Mouse (Mus musculus) small intestine, adult 2 months (tissue): ENCODE results near the gene Plekhm3. TPM values are rescaled to one million over a fixed set of nuclear protein-coding genes. Genes with fewer than 3 reads are reported as not detected.

ENCODE experiments used
- H3K27ac ChIP-seq: fragments of 200-500 bp; 2 replicates; pipeline ENCODE4 v1.5.1; 2012; ENCODE audit warnings: low read depth, low read length, control low read depth, inconsistent platforms; ENCODE audit not compliant: insufficient read depth
- H3K27me3 ChIP-seq: fragments of 200-500 bp; 2 replicates; pipeline ENCODE4 v1.6.1; 2012; ENCODE audit warnings: mild to moderate bottlenecking, moderate library complexity, low read length, inconsistent platforms; ENCODE audit not compliant: control insufficient read depth, insufficient read depth
- H3K36me3 ChIP-seq: fragments of 200-500 bp; 2 replicates; pipeline ENCODE4 v1.6.1; 2012; ENCODE audit warnings: mild to moderate bottlenecking, low read length, control low read depth, inconsistent platforms; ENCODE audit not compliant: control insufficient read depth, insufficient read depth
- H3K4me1 ChIP-seq: fragments of 200-500 bp; 2 replicates; pipeline ENCODE4 v1.6.1; 2012; ENCODE audit warnings: low read length, inconsistent platforms, mixed read lengths; ENCODE audit not compliant: control insufficient read depth, insufficient read depth, insufficient read length
- H3K4me3 ChIP-seq: fragments of 200-500 bp; 2 replicates; pipeline ENCODE4 v1.5.1; 2012; ENCODE audit warnings: low read depth, mild to moderate bottlenecking, control low read depth, inconsistent platforms, low read length, moderate library complexity
- CTCF ChIP-seq: fragments of 200-500 bp; IDR thresholded peaks from 2 replicates; pipeline ENCODE4 v1.5.1; 2012; ENCODE audit warnings: low read depth, mild to moderate bottlenecking, control low read depth, inconsistent platforms, low read length, moderate library complexity, mixed read lengths; ENCODE audit not compliant: insufficient replicate concordance, insufficient read length; ENCODE audit errors: extremely low read depth
- POLR2A ChIP-seq: fragments of 200-500 bp; IDR thresholded peaks from 2 replicates; pipeline ENCODE4 v1.6.1; 2012; ENCODE audit warnings: low read depth, mild to moderate bottlenecking, control low read depth, inconsistent platforms, low read length, moderate library complexity
- WGBS: fragments of 180-500 bp; shearing (Covaris S2); methylation state at CpG from one replicate; pipeline ENCODE4 v1.1.7; 2018; 5-methylcytosine and 5-hydroxymethylcytosine counted together
- polyA plus RNA-seq: library from polyadenylated mRNA; depleted of rRNA; stranded (reverse); fragments of >200 nt; gene quantifications from 2 replicates; pipeline ENCODE4 v1.2.3, GENCODE M21; 2012

Plekhm3 gene
- polyA plus RNA-seq, 1 experiment: 4.0 TPM

DNA sequence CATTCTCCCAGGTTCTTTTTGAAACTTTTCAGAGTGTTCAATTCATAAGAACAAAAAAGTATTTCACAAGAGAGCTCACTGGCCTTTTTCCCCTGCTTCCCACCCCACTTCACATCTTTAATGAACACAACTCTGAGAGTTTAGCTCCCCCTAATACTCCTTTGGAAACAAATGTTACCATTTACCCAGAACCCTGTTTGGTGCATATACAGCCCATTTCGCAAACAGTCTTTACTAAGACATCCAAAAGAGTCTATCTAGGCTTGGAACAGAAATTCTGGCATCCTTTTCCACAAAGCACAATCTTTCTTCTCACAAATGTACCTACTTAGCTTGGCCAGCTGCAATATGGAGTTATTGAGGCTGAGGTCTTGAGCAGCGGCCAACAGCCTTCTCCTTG lies 59.1 kb downstream of the Plekhm3 start:
- Histone ChIP-seq H3K27me3 (no peaks in the 10 kb centered on the region), H3K4me3 (no peak overlapping the region), H3K4me1 (no peaks in the 10 kb centered on the region), H3K36me3 (no peaks in the 10 kb centered on the region), H3K27ac (no peak overlapping the region)
- WGBS: 97% methylated on average over 2 of the region's 2 CpGs
- TF ChIP-seq CTCF: no peak
- no peak for TF ChIP-seq POLR2A

DNA sequence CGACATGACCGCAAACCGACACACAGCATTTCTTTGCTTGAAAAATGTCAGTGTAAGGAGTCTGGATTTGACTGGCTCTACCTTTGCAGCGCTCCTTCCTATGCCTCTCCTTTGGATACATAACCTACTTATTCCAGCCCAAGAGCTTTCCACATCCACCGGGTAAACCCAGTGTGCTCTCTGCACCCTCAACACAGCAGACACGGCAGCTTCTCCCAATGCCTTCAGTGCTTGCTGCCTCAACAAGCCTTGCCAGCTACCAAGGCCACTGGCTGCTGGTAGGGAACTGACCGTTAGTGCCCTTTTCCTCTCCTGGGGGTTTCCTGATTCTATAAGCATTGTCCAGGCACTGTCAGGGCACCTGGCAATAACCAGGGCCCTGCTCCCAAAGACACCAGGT lies 62.8 kb downstream of the Plekhm3 start:
- TF ChIP-seq CTCF (no peak), POLR2A (no peak)
- H3K27me3 ChIP-seq: no peaks in the 10 kb centered on the region
- H3K27ac ChIP-seq: no peak overlapping the region
- H3K36me3 ChIP-seq: no peaks in the 10 kb centered on the region; the same call in 1 of the 2 replicates
- 93% methylated on average over 7 of the region's 7 CpGs for WGBS
- H3K4me3 ChIP-seq: no peak overlapping the region
- no peaks in the 10 kb centered on the region for H3K4me1 ChIP-seq

DNA sequence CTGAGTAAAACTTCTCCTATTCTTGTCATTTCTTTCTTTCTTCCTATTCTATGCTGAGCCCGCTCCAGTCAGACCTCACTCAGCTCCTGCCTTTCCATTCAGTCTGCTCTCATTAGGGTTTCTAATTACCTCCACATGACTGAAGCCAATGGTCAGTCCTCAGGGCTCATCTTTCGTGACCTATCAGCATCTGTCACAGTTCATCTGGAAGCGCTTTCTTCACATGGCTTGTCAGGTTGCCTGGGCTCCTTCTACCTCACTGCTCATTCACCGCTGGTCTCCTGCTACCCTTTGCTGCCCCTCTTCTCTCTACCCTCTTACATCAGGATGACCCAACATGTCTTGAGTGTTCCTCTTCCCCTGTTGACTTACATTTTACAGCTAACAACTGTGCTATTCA lies 65.3 kb downstream of the Plekhm3 start:
- Histone ChIP-seq H3K4me3 (no peak overlapping the region), H3K27me3 (no peaks in the 10 kb centered on the region), H3K36me3 (no peaks in the 10 kb centered on the region; the same call in 1 of the 2 replicates), H3K4me1 (no peaks in the 10 kb centered on the region), H3K27ac (no peak overlapping the region)
- over 99% methylated on average over 4 of the region's 4 CpGs for WGBS
- TF ChIP-seq POLR2A (no peak), CTCF (no peak)

DNA sequence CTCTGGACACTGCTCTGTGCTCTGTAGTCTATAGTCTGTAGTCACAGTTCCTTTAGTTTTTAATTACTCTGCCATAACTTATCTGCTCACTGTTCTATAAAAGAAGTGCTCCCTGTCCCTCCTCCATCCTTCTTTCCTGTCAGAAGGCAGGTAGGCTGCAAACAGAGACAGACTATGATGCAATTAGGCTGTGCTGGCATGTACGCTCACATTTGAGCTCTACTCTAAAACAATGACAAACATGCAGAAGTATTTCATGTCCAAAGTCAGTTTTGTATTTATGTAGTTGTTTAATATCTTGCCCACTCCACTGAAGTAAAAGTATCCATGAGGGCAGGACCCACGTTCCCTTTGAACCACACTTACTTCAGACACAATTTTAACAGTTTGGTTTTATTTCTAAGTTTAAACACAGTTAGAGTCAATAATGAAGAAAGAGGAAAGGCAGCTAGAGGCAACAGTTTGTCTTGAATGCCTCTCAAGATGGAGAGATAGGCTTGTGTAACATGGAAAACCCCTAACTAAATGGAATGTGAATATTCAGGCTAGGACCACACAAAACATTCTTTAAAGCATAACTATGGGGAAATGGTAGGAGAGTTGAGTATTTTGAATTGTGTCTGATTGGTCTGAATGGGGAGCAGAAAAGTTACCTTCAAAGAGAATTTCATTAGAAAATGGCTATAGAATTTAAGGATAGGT lies 69.0 kb downstream of the Plekhm3 start:
- TF ChIP-seq CTCF (no peak), POLR2A (no peak)
- Histone ChIP-seq H3K27ac (no peak overlapping the region), H3K4me3 (no peak overlapping the region), H3K36me3 (no peaks in the 10 kb centered on the region; the same call in 1 of the 2 replicates), H3K27me3 (no peaks in the 10 kb centered on the region), H3K4me1 (no peaks in the 10 kb centered on the region)
- 77% methylated on average over 2 of the region's 2 CpGs for WGBS

DNA sequence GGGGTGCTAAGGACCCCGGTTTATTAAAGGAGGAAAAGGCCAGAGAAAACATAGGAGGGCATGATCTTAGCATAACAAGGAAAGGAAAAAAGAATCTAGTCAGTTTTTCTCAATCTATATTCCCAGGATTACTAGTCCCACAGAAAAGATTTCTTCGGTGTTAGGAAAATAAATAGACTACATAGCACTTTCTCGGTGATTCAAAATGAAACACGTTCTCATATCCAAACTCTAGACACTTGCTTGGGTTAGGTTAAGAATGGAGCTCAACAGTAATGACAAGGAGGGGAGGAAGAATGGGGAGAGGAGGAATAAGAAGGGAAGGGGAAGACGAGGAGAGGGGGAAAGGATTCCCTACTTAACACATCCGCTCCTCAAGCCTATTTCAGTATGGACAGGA lies 69.9 kb downstream of the Plekhm3 start:
- TF ChIP-seq CTCF (no peak), POLR2A (no peak)
- Histone ChIP-seq H3K4me3 (no peak overlapping the region), H3K27ac (no peak overlapping the region), H3K36me3 (peaks cover 2% of the 10 kb centered on the region), H3K4me1 (no peaks in the 10 kb centered on the region), H3K27me3 (no peaks in the 10 kb centered on the region)
- 93% methylated on average over 6 of the region's 6 CpGs for WGBS

DNA sequence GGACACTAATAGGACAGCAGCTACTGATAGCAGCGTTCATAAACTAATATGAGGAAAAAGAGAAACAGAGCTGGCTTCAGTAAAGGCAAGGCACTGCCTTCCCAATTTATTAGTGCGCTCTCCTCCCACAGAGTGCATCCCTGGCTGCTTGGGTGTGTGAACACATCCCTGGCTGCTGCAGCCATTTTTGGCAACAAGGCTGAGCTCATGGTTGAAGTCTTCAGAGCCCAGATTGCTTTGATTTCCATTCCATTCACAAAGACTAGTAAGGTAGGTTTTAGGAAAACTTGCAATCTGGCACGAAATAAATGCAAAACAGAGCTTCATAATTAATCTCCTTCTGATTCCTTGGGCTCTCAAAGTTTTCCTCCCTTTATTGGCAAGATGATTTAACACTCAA lies 71.3 kb downstream of the Plekhm3 start:
- Histone ChIP-seq H3K36me3 (peaks cover 2% of the 10 kb centered on the region), H3K4me3 (no peak overlapping the region), H3K4me1 (no peaks in the 10 kb centered on the region), H3K27ac (no peak overlapping the region), H3K27me3 (no peaks in the 10 kb centered on the region)
- WGBS: 74% methylated on average over 3 of the region's 3 CpGs
- TF ChIP-seq CTCF (no peak), POLR2A (no peak)

DNA sequence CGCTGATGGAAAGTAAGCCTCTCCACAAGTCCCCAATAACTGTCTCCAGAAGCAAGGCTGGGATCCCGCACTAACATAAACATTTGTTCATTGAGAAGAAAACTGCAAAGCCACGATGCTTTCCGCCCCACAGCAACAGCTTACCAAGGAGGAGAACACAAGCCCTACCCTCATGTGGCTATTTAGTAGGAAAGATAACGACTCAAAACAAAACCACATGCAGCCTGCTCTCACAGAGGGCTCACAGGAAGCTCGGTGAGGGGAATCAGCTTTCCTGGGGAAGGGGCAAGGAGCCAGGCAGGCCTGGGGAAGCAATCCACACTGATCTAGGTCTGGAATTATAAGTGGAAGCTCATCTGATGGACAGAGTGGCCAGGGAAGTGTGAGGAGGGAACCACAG lies 72.6 kb downstream of the Plekhm3 start:
- peaks cover 2% of the 10 kb centered on the region for H3K36me3 ChIP-seq
- H3K4me3 ChIP-seq: no peak overlapping the region
- no peaks in the 10 kb centered on the region for H3K4me1 ChIP-seq
- no peaks in the 10 kb centered on the region for H3K27me3 ChIP-seq
- no peak overlapping the region for H3K27ac ChIP-seq
- WGBS: 65% methylated on average over 6 of the region's 6 CpGs
- TF ChIP-seq CTCF: no peak
- no peak for TF ChIP-seq POLR2A

DNA sequence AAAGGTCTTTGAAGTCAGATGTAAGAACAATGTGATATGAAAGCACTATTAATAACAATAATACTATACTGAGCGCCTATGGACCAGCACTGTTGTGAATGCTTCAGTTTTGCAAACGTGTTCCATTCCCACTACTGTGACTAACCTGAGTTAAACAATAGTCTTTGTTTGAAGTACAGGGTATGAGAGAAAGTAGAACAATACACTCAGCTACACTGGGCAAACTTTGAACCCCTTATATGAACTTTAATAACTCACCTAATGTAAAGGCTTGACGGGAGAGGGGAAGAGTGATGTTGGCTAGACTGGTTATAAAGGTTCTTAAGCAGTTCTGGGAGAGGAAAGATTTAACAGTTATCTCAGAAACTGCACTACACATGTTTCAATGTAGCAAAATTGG lies 76.0 kb downstream of the Plekhm3 start:
- TF ChIP-seq CTCF (no peak), POLR2A (no peak)
- WGBS: 40% methylated on average over 3 of the region's 3 CpGs
- H3K27ac ChIP-seq: no peak overlapping the region
- H3K4me3 ChIP-seq: no peak overlapping the region
- 0 out of 2 replicates have a peak, but pooled peaks cover 2% of the 10 kb centered on the region for H3K4me1 ChIP-seq
- no peaks in the 10 kb centered on the region for H3K27me3 ChIP-seq
- H3K36me3 ChIP-seq: peaks cover 2% of the 10 kb centered on the region
